Mouse (Mus musculus) CD4-positive naive resting alpha-beta T cell, adult 57 days (primary cell): Measurements from ENCODE around the gene Aif1. TPM values are rescaled to one million over a fixed set of nuclear protein-coding genes. Genes with fewer than 3 reads are reported as not detected.

Experiments
- total RNA-seq: library from RNA; stranded (reverse); gene quantifications from one replicate; pipeline ENCODE4 v1.2.4, GENCODE M21; 2023

The Aif1 gene
- total RNA-seq = 3.0 TPM

DNA sequence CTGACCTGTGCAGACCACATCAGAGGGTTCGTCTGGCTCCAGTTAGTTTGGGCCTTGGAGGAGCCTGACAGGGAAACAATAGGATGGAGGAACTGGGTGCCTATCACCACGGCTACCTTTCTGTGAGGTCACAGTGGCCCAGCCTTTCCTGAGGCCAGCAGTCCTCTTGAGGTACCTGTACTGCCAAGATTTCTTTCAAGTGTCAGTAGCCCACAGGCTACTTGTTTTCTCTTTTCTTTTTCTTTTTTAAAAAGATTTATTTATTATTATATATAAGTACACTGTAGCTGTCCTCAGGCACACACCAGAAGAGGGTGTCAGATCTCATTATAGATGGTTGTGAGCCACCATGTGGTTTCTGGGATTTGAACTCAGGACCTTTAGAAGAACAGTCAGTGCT is at the start of gene Aif1:
TSS of gene Aif1 (minus strand) at position 101 of the 400 bp plus-strand sequence.

DNA sequence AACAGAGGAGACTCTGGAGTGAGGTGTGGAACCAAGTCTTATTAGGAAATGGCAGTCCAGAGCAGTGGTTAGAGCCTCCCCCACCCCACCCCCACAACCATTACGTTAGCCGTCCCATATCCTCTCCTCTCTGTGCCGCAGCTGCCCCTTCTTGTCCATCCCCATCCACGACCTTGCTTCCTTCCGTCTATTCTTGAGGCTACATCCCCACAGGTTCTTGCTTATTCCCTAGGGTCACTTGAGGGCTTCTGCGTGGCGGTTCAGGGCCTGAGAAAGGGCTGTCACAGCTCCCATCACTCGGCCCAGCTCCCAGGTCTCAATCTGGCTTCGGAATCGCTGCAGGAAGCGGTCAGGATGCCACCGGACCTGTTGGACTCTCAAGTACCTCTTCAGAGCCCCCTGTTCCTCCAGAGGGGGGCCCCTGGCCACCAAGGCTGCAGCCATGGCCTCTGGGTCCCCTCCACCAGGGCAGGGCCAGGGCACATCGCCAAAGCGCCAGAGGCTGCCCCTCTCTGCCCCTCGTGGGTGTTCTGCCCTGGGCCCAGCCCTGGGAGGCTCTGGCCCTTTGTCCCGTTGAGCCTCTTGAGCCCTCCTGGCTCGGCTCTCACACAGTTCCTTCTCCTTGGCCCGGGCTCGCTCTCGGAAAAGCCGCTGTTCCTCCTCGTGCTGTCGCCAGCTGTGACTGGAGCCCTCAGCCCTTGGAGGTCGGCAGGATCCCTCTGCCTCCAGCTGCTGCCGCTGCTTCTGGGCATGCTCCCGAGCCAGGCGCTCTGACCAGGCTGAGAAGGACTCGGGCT is 44.5 kb upstream of the Aif1 start, which contains the start of gene Gm16181:
TSS of gene Gm16181 (plus strand) at position 679 of the 797 bp plus-strand sequence.

DNA sequence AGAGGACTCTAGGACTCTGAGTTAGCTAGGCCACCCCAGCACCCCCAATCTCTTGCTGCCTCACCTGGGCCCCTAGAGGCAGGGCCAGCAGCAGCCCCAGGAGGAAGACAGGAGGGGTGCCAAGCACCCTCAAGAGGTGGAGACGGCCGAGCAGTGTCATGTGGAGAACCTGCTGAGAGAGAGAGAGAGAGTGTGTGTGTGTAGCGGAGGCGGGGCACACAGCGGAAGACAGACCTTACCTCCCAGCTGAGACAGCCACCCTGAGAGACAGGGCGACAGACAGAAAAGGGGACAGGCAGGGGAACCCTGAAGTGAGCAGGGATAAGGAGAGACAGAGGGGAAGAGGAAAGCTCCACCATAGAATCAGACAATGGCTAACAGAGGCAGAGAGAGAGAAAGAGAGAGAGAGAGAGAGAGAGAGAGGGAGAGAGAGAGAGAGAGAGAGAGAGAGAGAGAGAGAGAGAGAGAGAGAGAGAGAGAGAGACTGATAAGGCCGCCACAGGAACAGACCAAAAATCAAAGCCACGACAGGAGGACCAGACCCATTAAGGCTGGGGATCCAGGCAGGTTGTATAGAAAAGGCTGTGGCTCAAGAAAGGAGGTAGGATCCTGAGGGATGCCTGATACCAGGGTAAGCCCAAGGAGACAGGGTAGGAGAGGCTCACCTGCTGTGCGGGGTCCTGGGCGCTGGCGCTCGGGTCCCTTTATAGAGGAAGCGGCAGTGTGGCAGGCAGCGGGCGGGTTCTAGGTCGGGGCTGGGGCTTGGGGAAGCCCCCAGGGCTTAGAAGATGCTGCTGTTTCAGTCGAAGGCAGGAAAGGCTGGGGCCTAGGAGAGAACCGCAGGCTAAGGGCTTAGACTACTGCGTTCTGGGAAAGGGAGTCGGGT is 28.9 kb upstream of the Aif1 start, which contains the start of gene Lta:
TSS of gene Lta (minus strand) at position 858 of the 886 bp plus-strand sequence.

DNA sequence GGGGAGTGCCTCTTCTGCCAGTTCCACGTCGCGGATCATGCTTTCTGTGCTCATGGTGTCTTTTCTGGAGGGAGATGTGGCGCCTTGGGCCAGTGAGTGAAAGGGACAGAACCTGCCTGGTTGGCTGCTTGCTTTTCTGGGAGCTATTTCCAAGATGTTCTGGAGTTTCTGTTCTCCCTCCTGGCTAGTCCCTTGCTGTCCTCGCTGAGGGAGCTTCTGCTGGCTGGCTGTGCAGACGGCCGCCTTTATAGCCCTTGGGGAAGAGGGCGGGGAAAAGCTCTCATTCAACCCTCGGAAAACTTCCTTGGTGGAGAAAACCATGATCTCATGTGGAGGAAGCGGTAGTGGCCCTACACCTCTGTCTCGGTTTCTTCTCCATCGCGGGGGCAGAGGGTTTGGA is 25.9 kb upstream of the Aif1 start, which contains the start of gene Tnf:
TSS of gene Tnf (minus strand) at position 221 of the 400 bp plus-strand sequence.

DNA sequence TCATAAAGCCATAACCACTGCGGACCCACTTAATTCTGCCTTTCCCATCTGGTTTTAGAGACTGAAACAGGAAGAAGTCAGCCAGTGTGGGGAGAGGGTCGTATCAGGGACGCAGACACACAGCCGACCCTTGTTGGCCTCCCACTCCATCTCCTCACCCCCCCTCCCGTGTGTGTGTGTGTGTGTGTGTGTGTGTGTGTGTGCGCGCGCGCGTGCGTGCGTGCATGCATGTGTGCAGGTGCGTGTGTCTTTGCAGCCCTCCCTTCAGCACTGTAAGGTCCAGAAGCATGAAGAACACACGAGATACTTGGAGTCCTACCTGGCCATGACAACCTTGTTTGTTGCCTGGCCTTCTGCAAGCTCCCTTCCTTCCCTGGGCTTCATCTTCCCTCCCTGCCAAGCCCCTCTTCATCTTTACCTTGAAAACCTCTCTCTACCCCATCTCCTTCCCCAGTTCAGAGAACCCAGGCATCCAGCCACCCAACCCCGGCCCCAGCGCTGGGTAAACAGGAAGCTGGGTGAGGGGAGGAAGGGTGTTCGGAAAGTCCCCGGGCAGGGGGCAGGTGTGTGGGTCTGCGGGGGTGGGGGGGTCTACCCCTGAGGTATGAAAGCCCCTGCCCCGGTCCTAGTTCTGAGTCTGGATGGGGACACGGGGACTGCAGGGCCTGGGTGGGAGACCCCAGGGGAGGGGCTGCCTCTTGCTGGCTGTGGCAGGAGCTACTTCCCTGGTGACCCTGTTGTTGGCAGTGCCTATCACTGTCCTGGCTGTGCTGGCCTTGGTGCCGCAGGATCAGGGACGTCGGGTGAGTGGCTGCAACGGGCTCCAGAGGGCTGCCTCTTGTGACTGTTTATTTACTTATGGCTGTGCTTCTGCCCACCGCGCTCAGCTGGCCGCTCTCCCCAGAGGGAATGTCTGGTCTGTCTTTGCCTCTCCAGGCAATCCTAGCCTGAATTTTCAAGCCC is 18.3 kb upstream of the Aif1 start, which contains the start of gene Ltb:
TSS of gene Ltb (plus strand) at position 559 of the 963 bp plus-strand sequence.

DNA sequence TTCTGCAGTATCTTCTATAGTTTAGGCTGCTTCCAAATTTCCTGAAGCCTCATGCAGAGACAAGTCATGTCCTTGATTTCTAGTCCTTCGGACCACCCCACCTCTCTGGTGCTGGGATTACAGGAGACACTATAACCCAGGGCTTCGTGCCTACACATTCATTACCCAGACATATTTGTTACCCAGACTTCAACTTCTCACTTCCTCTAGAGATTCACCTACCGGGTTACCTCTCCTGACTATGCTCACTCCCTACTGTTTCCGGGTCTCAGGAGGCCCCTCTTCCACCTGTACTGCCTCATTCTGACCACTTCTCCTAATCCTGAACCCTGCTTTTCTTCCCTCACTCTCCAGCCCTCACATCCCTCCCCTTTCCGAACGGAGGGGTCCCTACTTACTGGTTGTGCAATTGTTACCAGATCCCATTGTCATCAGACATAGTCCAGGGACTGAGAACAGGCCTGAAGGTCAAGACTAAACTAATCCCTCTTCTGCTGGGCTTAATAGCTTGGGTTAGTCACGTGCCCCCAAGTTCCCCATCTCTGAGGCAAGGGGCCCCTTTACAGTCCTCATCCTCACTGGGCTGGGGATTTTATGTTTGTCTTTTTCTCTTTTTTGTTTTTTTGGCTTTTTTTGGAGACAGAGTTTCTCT is 12.2 kb upstream of the Aif1 start, which contains the start of gene Lst1:
TSS of gene Lst1 (minus strand) at position 481 of the 652 bp plus-strand sequence.

DNA sequence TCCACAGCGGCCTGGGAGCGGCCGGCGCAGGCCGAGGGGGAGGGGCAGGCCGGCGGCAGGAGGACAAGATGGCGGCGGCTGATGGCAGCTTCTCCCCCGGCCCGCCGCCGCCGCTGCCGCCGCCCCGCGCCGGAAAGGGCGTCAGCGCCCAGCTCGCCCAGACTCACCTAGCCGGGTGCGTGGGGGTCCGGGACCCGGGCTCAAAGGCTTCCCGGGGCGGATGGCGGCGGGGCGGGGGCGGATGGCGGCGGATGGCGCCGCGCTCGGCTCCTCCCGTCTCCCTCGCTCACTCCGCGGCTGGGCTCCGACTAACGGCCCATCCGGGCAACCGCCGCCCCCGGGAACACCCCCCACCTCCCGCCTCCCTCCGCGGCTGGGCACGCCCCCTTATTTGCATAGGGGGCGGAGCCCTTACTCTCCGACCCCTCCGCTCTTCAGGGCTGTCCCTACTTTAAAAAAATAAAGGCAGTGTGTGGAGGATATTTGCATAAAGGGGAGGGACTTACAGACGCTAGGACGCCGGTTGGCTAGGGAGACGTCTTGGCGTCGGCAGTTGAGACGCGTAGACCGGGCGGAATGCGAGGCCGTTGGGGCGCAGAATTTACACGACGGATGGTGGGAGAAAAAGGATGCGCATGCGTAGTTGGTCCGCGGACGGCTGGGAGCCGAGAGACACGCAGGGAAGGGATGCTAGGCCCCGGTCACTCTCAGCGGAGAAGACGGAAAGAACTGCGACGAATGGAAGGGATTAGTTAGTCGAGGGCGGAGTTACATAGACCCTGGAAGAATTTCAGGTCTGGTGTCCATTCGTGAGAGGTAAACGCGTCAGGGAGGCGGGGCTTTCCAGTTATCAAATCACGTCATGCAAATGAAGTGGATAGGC is 11.1 kb downstream of the Aif1 start, which contains the start of gene Prrc2a:
TSS of gene Prrc2a (minus strand) at position 330 of the 883 bp plus-strand sequence.

DNA sequence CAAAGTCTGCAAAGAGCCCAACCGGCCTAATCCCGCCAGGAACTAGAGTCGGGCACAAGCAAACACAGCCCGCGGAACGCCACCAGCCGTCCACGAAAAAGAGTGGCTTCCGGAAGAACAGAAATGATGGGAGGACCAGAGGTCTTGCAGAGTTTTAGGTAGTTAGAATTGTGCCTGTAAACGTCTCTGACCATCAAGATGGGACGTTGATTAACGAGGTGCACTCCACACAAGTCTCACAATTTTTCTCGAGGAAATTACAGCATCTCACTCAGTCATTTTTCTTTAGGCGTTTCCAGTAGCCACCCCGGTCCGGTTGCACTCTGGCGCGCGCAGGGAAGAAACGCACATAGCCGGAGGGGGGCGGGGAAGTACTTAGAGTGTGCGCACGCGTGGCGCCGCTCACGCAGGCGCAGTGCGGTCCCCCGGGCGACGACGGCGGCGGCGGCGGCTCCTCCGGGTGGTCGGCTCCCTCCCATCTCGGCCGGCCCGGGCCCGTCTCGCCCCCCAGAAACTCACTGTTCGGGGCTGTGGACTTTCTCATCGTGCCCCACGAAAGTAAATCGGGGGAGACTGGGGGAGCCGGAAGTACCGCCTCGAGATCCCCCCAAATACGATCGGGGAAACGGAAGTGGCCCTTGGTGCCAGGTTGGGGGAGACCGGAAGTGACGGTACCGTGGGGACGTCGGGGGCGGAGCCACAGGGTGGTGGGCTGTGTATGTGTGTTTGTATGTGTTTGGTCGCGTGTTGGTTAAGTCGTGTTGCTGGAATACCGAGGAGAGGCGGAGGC is 40.9 kb downstream of the Aif1 start, which contains the start of gene Bag6:
TSS of gene Bag6 (plus strand) at position 378 of the 790 bp plus-strand sequence.

DNA sequence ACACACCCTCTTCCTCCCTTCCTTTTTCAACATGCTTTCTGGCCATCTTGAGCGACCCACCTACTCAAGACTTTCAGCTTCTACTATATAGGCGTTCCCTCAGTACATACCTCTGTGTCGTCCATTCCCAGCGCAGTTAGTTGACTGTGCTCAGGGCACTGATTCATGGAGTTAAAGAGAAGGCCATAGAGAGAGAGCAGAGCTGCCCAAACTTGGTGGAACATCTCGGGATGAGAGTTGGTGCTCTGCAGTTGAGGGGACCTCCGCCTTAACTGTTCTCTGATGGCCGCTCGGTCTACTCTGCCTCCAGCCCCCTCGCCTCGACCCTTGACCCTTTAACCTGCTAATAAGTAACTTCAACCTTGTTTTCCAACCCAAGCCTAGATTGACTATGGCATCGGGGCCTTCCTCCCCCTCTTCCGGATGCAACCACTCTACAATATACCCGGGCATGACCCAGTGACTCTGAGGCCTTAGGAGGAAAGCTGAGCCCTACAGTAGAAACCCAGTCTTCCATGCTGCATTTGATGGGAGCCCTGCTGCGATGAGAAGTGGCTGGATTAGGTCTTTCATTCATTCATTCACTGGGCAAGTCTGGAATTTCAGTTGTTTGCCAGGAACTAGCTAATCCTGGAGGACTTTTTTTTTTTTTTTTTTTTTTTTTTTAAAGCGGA is 44.2 kb downstream of the Aif1 start, which contains the start of gene Apom:
TSS of gene Apom (minus strand) at position 551 of the 674 bp plus-strand sequence.

DNA sequence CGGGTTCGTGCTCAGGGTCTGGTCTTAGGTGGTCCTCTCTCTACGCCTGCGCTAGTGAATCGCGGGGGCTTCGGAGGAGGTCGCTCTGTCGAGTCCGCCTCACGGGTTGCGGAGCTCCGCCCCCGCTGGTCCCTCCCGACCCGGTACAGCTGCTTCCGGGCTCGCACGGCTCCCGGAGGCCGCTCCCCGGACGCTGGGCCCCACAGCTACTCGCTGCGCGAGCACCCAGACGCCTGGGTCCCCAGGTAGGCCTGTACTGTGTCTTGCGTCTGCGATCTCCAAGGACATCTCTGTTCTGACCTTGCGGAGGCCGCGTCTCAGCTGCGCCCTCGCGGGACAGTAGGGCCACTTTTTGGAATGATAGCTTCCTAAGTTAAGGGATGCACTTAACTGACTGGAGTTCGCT is 49.7 kb downstream of the Aif1 start, which contains the start of gene D17H6S53E:
TSS of gene D17H6S53E (plus strand) at position 168 of the 406 bp plus-strand sequence.

DNA sequence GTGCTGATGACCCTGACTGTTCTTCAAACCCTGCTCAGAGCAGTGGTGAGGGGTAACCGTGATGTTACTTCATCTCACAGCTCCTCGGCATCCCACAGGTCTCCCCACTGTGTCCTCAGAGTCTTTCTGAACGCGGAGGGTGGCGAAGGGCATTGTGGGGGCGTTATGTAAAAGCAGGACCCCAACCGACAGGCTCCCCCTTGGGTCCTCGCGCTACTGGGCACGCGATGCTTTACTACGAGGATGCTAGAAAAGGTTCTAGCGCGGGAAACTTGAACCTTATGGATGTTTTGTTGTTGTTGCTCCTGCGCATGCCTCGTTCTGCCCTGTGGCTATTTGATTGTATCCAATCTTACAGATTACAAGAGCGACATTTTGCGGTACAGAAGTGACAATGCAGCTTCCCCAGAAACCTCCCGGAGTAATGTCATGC is 54.0 kb downstream of the Aif1 start, which contains the start of gene Csnk2b:
TSS of gene Csnk2b (minus strand) at position 183 of the 433 bp plus-strand sequence.

DNA sequence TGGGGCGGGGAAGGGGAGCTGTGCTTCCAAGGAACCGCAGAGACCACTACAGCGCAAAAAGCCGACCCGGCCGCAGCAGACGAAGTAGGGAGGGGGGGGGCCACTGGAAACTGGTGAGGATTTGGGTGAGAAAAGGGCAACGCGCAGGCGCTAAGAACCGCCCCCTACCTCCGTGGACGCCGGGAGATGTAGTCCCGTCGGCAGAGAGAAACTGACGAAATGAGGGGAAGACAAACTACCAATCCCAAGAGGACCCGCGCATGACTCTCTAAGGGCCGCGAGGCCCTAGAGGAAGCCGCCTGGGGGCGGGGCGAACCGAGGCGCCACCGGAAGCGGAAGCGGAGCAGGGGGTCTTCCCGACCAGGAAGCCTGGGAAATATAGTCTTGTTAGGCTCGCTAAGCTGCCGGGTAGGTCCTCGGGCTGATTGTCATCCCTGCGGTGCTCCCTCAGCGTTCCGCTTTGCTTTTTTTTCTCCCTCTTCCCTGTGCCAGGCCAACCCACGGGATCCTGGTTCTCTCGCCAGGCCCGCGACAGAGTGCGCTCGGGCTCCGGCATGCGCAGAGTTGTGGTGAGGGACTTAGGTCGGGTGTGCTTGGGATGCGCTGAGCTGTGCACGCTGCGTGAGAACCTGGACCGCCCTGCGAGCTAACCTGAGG is 54.6 kb downstream of the Aif1 start, which contains the start of gene Gpank1:
TSS of gene Gpank1 (plus strand) at position 313 of the 657 bp plus-strand sequence.

Other genes starting within 250 kb of the Aif1 start
- gene Neu1, start 244.8 kb downstream of the Aif1 start, total RNA-seq = 56.3 TPM
- gene Hspa1b, start 216.8 kb downstream of the Aif1 start, total RNA-seq = 146 TPM
- gene Gm20481, start 206.2 kb downstream of the Aif1 start, total RNA-seq = not detected
- gene Hspa1a, start 203.9 kb downstream of the Aif1 start, total RNA-seq = 70.6 TPM
- not detected for gene Hspa1l, start 203.4 kb downstream of the Aif1 start, total RNA-seq
- 39.0 TPM for gene Lsm2, start 194.2 kb downstream of the Aif1 start, total RNA-seq
- gene Vars, start 175.1 kb downstream of the Aif1 start, total RNA-seq = 84.6 TPM
- 0.21 TPM for gene Vwa7, start 159.5 kb downstream of the Aif1 start, total RNA-seq
- not detected for gene Sapcd1, start 148.1 kb downstream of the Aif1 start, total RNA-seq
- gene Msh5, start 129.3 kb downstream of the Aif1 start, total RNA-seq = 3.9 TPM
- gene Clic1, start 126.1 kb downstream of the Aif1 start, total RNA-seq = 157 TPM
- 2.5 TPM for gene Ddah2, start 117.0 kb downstream of the Aif1 start, total RNA-seq
- not detected for gene Ly6g6c, start 110.7 kb downstream of the Aif1 start, total RNA-seq
- gene Mpig6b, start 109.9 kb downstream of the Aif1 start, total RNA-seq = 0.27 TPM
- gene Ly6g6e, start 99.2 kb downstream of the Aif1 start, total RNA-seq = not detected
- gene Ly6g6d, start 98.0 kb downstream of the Aif1 start, total RNA-seq = not detected
- not detected for gene Ly6g6f, start 90.5 kb downstream of the Aif1 start, total RNA-seq
- 69.9 TPM for gene Abhd16a, start 86.8 kb downstream of the Aif1 start, total RNA-seq
- not detected for gene Ly6g5c, start 67.8 kb downstream of the Aif1 start, total RNA-seq
- gene Ly6g5b, start 60.6 kb downstream of the Aif1 start, total RNA-seq = 0.83 TPM
- 27.0 TPM for gene Gpank1, start 54.6 kb downstream of the Aif1 start, total RNA-seq
- 141 TPM for gene Csnk2b, start 54.0 kb downstream of the Aif1 start, total RNA-seq
- gene D17H6S53E, start 49.7 kb downstream of the Aif1 start, total RNA-seq = 20.6 TPM
- gene Apom, start 44.0 kb downstream of the Aif1 start, total RNA-seq = not detected
- 438 TPM for gene Bag6, start 40.9 kb downstream of the Aif1 start, total RNA-seq
- gene Prrc2a, start 11.2 kb downstream of the Aif1 start, total RNA-seq = 294 TPM
- gene Lst1, start 12.4 kb upstream of the Aif1 start, total RNA-seq = 14.3 TPM
- gene Ltb, start 18.4 kb upstream of the Aif1 start, total RNA-seq = 538 TPM
- gene Tnf, start 25.9 kb upstream of the Aif1 start, total RNA-seq = 18.7 TPM
- gene Lta, start 29.3 kb upstream of the Aif1 start, total RNA-seq = 15.2 TPM
- gene Gm16181, start 44.8 kb upstream of the Aif1 start, total RNA-seq = not detected
- gene Atp6v1g2, start 57.6 kb upstream of the Aif1 start, total RNA-seq = 1.6 TPM
- 10.8 TPM for gene Nfkbil1, start 59.7 kb upstream of the Aif1 start, total RNA-seq
- gene Ddx39b, start 65.7 kb upstream of the Aif1 start, total RNA-seq = 474 TPM
- gene H2-D1, start 86.7 kb upstream of the Aif1 start, total RNA-seq = 2,421 TPM
- gene H2-Q1, start 144.3 kb upstream of the Aif1 start, total RNA-seq = 14.8 TPM
- 16.7 TPM for gene H2-Q2, start 166.2 kb upstream of the Aif1 start, total RNA-seq
- 511 TPM for gene H2-Q4, start 203.5 kb upstream of the Aif1 start, total RNA-seq
- 107 TPM for gene H2-Q6, start 248.8 kb upstream of the Aif1 start, total RNA-seq